Mouse (Mus musculus): Measurements from ENCODE around the gene Cep128.

Gene Cep128

DNA sequence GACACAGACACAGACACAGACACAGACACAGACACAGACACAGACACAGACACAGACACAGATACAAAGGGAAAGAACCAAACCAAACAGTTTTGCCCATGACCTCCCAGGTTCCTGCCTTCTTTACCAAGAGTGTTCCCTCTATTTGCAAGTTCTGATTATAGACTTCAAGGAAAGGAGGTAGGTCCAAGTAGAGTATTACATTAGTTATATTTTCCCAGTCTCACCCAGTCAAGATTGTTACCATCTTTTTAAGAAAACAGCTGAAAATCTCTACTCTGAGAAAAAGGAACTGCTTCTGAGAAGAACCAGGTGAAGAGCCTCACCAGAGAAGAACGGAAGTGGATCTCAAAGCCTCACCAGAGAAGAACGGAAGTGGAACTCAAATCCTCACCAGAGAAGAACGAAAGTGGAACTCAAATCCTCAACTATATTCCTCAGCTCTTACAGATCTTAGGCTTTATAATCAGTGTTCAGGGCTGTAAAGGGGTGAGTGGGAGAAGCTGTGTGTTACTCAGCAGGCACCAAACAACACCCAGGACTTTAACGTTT lies 200.8 kb downstream of the Cep128 start:
- peak; percentile 4 for DNase-seq (ENCODE audit: low spot score)

DNA sequence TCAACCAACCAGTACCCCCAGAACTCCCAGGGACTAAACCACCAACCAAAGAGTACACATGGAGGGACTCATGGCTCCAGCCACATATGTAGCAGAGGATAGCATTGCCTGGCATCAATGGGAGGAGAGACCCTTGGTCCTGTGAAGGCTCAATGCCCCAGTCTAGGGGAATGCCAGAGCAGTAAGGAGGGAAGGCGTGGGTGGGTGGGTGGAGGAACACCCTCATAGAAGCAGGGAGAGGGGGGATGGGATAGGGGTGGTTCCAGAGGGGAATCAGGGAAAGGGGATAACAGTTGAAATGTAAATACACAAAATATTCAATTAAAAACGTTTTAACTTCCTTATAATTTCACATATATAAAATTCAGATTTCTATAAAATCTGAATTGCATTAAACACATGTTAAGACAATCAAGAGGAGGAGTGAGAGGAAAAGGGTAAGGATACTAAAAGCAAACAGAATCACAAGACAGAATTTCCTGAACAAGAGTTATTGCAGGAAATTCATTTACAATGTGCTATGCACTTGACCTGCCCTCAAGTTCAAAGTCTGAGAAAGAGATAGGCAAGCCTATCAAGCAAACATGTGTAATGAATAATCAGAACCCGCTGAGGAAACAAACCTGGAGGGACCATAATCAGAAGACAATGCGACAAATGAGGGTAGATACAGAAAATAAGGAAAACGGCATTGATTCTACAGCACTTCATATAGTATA lies 207.2 kb downstream of the Cep128 start:
- no peak for DNase-seq (ENCODE audit: low spot score)

DNA sequence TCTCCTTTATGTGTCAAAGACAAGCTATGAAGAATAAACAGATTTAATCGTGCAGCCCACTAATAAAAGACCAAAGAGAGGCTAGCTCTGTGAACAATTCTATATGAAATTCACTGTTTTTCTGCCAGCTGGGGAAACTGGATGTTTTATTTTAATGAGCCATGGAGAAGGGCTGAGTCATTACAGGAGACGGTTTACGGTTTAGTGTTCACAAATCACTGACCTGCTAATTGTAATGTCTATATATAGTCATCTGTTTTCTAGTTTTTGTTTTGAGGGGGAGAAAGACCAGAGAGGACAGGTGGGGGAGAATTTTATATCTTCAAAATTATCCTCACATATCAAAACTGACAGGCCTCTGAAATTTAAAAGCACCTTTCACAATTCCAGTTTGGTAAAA lies 212.6 kb downstream of the Cep128 start:
- no peak for DNase-seq (ENCODE audit: low spot score)

DNA sequence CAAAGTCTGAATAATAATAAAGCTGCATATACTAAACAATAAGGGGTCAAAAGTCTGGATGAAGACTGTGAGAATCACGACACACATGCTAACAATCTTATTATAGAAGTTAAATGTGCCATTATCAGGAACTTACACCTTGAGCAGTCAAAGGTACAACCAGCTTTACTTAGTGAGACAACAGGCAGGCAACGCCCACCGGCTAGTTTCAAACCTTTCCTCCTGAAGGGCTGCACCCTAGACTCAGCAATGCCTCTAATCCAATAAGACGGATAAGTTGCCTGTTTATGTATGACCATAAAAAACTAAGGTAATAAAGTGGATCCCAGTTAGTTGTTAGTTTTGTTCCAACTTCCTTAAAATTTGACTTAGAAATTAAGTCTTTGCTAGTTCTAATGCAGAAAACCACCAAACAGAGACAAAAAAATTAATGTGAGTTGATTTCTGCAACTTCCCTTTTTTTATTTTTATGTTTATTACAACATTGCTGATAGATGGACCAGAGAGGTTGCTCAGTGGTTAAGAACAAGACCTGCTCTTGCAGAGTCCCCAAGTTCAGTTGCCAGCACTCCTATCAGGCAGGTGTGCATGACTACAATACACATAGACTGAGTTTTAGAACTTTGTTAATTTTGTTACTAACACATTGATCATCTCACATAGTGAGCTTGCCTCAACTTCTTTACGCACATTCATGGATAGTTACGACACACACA lies 223.0 kb downstream of the Cep128 start:
- no peak for DNase-seq (ENCODE audit: low spot score)

DNA sequence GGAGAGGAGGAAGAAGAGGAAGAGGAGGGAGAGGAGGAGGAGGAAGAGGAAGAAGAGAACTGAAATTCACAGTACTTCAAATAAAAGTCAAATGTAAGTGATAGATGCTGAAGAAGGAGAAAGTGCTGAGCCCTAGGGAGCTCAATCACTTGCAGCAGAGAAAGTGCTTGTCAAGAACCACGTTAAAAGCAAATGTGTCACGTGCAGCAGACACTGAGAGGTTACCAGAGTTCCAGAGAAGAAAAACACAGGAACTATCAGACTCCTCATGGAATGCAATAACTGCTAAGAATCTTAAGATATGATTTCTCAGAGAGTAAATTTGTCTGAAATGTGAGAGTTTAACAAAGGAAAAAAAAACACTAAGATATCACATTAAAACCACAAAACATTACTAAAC lies 225.7 kb downstream of the Cep128 start:
- no peak for DNase-seq (ENCODE audit: low spot score)

DNA sequence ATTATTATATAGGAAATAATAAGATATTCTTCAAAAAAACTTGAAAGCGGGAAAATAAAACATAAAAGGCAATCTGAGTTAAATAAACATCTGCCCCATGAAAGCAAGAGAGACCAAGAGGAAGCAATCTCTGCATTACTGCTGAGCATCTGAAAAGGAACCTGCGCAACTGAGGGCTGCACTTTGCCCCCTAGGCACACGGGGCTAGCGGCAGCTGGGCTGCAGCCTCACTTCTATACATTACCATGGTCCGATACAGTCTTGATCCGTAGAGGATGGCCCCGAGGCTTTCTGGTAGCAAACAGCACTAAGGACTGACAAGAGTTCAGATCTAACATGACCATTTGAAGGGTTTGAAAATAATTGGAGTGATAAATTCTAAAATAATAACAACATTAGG lies 230.2 kb downstream of the Cep128 start:
- no peak for DNase-seq (ENCODE audit: low spot score)

DNA sequence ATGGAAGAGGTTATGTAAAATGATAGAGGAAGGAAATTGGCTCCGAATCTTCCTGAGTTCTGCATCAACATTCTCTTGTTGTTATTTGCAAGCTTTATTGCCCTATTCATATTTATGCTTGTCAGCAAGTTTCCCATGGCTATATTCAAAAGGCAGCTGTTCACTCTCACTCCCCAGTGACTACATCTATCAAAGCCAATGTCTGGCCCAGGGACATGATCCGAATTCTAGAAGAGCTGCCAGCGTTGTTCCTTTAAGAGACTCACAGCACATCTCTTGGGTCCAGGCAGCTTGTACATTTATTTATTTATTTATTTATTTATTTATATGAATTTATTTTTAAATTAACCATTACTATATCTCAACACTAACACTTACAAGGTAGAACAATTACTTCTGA lies 235.1 kb downstream of the Cep128 start:
- DNase-seq (ENCODE audit: low spot score), result no peak

DNA sequence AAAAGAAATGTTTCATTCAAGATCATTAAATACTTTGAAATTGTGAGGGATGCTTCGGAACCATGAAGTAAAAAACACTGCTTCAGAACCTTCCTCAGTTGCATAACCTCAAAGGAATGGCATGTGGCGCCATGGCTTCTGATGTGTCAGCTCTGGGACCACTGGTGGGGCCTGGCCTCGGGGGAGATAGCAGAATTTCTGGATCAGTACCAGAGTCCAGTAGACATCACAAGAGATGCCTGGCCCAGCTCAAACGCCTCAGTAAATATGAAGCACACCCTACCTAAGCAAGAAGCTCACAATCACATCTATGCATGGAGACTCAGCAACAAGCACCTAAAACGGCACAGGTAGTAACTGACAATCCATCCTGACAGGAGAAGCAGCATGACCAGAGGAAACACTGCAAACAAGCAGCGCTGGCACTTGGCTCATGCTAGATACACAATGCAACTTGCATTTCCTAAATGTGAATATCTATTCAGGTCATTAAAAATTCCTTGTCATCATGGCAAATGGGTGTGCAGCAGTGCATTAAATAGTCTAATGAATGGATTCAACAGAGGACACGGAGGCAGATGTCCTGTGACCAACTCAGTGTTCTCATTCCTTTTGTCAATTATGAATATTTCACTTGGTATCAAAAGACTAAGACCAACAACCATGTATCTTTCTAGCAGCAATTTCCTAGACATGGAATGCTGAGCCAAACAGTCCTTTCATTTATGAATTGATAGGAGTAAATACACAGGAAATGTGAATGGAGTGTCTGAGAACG lies 249.3 kb downstream of the Cep128 start:
- no peak for DNase-seq (ENCODE audit: low spot score)

DNA sequence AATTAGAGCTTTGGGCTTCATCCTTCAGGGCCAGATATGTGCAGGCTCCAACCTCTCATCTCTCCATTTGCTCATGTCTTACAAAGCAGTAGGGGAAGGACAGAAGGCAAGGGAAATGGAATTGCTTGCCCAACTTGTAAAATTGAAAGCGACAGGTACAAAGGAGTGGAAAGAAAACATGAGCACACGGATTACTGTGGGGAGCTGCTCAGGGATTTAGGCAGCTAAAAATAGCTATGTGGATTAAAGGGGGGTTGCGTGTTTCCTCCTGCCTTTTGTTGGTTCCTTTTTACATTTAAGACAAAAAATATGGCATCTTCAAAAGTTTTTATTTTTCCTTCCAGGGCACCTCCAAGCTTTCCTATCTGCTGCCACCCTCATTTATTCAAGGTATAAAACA lies 269.2 kb downstream of the Cep128 start:
- no peak for DNase-seq (ENCODE audit: low spot score)

DNA sequence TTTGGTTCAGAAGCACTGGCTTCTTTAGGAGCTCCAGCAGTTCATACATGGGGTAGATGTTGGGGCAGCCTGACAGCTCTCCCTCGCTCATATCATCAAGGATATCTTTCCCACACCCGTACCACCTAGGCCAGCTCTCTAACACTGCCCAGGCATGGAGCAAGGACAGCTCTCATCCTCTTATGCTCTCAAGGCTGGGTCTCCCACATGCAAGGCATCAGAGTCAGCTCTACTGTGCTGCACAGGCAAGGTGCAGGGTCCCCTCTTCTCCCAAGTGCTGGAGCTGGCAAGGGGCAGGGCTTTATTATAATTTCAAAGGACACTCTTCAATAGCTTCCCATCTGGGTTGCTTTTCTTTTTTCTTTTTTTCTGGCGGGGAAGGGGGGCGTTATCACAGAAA lies 280.9 kb downstream of the Cep128 start:
- DNase-seq (ENCODE audit: low spot score), result no peak

DNA sequence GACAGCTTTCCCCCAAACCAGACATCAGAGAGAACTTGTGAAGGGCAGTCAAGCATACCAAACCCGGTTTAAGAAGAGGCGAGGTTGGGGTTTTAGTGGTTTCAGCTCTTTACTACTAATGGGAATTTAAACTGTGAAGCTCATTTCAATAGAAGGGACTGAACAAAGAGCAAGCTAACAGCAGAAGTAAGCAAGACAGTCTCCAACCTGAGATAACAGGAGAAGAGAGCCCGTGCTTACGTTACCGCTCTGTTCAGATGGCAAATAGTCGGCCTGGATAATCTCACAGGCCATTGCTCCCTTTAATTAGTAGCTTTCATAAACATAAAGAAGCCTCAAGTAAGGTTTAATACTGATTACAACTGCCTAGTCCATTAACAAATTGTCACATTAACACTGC lies 286.3 kb downstream of the Cep128 start:
- DNase-seq (ENCODE audit: low spot score), result no peak

DNA sequence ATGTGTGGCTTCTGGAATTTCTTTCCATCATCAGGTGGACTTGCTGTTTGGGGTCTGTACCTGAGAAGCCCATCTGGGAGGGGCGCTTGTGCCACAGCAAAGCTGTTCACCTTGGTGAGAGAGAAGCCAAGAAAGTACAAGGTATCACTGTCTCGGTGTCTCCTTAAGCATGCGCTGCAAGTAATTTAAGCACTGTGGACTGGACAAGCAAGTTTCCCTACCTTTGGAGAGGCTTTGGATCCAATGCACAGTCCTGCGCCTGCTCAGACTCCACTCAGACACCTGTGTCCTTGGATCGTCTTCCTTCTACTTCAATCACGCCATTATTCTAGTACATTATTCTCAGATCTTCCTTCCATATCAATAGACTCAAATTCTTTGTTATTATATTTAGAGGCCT lies 288.0 kb downstream of the Cep128 start:
- DNase-seq (ENCODE audit: low spot score), result no peak

DNA sequence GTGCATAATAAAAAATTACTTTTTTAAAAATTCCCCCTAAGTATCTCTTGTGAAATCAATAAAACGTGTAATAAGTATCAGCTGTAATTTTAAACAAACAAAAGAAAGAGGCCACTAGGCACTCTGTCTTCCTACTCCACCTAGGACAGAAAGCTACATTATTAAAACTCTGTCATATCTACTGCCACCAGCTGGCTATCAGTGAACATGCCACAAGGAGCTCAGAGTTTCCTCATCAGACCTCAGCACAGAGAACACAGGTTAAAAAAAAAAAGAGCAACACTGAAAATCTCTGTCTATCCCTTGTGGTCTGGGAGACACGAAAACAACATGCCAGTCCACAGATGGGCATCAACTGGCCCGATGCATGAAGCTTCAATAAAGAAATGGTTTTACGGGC lies 295.9 kb downstream of the Cep128 start:
- DNase-seq (ENCODE audit: low spot score), result no peak

DNA sequence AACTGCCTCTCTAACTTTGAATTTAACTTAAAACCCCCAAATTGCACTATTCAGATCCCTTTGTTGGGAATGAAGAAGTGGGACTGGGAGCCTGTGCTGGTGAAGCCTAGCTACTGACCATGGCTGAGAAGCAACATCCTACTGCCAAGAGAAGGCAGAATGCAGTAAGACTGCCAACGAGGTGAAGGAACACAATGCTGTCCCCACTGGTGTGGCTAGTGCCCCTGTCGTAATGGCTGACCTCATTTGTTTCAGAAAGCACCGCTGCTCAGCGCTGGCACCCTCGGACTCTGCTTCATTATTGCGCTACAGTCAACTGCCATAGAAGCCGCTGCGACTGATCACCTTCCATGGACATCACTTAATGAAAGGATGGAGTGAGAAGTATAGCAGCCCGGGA lies 298.2 kb downstream of the Cep128 start:
- no peak for DNase-seq (ENCODE audit: low spot score)

DNA sequence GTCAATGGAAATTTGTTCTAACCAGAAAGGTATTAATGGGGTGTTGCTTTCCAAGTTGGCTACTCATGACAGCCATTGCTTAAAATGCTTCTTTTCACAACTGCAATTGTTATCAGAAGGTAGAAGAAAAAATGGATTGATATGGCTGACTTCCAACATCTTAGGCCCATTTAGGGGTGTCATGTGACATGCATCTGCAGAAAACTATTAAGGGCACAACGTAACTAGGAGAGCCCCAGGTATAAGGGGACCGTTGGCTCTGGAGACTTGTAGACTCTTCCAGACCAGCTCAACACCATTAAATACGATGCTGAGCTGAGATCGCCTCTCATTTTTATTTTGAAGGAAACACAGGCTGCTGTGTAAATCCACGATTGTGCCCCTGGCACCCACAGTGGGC lies 308.6 kb downstream of the Cep128 start:
- DNase-seq (ENCODE audit: low spot score), result no peak

DNA sequence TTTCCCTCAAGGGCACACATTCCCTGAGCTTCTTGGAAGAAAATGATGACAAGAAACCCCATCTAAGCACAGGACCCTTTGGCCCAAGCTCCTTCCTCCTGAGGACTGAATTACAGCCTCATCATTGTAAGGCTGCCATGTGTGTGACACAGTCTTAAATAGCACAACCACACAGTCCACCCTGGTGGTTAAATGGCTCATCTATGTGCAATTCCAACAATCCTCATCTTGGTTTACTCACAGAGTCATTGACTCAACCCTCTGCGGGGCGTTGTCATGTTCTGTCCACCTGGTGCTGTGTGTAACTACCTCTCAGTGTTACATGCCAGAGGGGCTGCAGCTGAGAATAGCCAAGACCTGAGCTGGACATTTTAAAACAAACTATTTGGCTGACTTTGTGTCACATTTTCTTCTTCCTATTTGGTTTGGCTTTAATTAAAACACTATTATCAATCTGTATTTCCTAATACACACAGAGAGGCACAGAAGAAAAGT lies 313.6 kb downstream of the Cep128 start:
- no peak for DNase-seq (ENCODE audit: low spot score)

DNA sequence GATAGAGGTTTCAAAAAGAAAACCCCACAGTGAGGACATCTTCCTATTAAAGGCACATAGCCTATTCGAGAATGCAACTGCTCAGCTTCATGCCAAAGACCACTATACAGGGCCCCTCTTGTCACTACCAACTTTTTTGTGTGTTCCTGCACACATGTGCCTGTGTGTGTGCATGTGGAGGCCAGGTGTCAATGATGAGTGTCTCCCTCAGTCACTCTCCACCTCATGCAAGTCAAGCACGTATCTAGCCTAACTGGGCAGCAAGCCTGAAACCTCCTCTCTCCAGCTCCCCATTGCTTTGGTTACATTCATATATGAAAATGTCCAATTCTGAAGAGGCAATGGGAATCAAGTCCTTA lies 317.1 kb downstream of the Cep128 start:
- DNase-seq (ENCODE audit: low spot score), result no peak

DNA sequence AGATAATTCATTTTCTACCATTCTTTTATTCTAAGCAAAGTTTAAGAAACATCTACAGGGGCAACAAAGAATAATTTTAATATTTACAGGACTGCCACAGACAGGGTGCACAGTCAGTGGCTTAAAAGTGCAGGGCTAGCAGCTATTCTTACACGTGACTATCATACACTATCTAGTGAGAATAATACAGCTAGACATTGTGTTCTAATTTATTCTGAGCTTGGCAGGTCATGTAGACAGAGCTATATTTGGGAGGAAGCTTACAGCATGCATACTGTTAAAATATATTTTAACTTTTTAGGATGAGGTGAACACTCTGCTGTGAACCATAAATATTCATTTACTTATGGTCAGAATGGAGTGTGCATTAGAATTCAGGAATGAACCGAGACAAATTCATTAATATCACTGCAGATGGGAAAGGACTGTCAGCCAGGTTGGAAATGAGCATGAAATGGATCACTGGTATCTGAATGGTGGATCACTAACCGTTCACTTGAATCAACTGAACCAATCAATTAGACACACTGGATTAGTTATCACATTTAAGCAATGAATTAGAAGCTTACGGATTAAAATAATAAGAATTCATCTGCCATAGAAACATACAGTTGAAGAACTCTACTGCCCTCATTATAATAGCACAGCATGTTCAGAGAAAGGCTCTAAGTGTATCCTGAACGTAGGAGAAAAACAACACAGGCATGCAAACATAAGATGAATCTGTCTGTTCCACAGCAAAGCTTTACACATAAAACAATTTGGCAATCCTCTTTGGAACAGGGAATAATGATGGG lies 317.7 kb downstream of the Cep128 start:
- DNase-seq (ENCODE audit: low spot score), result no peak

DNA sequence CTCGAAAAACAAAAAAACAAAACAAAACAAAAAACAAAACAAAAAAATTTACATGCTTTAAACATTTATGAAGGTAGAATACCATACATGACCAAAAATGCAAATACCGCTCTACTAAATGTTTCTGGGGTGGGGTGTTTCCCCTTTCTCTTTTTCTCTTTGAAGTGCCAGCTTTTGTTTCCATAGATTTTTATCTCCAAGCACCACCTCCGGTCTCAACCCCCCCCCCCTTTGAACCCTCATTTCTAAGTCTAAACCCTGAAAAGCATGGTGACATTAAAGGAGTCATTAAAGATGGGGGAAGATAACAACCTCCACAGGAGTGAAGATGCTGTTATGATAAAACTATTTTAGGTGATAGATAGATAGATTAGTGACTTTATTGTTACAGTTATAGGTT lies 318.8 kb downstream of the Cep128 start:
- DNase-seq (ENCODE audit: low spot score), result no peak

DNA sequence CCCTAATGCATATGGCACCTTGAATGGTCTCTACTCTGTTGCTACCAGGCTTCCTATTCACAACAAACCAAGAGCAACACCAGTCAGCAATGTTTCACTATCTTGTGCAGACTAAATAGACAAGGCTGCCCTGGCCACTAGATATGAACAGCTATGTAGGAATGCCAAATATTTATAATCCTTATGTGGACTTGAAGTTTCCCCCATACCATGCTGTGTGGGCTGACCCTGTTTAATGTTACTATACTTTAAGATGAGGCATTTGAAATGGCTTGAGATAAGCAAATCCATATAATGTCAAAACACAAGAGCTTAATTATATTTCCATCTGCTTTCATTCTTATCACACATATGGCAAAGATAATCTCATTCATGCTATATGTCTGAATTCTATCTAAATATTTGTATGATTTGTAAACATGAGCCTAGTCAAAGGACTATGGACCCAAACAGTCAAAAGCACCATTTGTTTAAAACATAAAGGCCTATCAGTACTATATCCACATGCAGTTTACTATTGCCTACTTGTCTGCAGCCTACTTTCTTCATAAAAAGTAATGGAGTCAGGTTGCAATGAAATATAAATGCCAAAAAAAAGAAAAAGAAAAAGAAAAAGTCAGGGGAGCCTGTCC lies 319.7 kb downstream of the Cep128 start:
- DNase-seq (ENCODE audit: low spot score), result no peak

DNA sequence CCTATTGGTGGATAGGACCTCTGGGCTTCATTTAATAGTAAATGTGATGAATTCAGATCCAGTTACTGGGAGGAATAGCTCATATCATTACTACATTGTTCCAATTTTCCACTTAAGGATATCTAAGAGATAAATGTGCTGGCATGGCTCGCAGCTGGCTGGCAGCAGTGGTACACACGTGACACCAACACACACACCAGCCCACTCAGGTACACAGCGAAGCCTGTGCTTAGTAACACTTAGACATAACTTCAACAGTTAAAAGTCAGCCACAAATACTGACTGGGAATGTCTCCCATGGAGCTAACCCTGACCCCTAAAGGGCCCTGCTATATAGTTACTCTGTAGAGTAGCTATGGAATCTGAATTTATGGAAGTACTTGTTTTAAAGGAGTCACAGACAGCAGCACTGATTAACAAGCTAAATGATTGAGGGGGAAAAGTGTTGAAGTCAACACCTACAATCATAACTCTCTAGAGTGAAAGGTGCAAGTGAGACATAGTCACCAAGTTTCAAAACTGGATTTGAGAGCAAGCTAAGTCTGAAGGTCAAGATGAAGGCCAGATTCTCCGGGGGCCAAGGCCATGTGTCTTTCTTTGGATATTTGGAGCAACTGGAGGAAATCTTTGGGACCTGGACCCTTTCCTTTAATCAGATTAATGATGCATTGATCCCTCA lies 320.7 kb downstream of the Cep128 start:
- DNase-seq (ENCODE audit: low spot score), result no peak
